Mouse (Mus musculus): ENCODE results near the gene Antxr2.

- TF ChIP-seq EP300 (optimal IDR thresholded peaks at IDR 0.05) (no peak), CTCF (IDR thresholded peaks at IDR 0.05; ENCODE audit: low read depth) (no peak)
These were observed 146.7 kb downstream of the Antxr2 start for GRCm38 (mm10) chr5:97884110-97884509.
